Mouse (Mus musculus): ENCODE results near the gene Mlx. TPM values are rescaled to one million over a fixed set of nuclear protein-coding genes. Genes with fewer than 3 reads are reported as not detected.

The Mlx gene
- total RNA-seq (2015) (76.4 and 83.6 TPM in 2 replicates), total RNA-seq (2017) (84.7 and 90.0 TPM in 2 replicates)

- peak; percentile 60 for ATAC-seq (replicated peaks; ENCODE audit: poor library complexity)
Measured at GRCm38 (mm10) chr11:101086756-101087681, at the start of gene Mlx. TSS of gene Mlx (plus strand) at chr11:101087277.

GRCm38 (mm10) chr11:101037795-101038194, 49.3 kb upstream of the Mlx start:
- ATAC-seq (replicated peaks; ENCODE audit: poor library complexity), result no peak

DNA sequence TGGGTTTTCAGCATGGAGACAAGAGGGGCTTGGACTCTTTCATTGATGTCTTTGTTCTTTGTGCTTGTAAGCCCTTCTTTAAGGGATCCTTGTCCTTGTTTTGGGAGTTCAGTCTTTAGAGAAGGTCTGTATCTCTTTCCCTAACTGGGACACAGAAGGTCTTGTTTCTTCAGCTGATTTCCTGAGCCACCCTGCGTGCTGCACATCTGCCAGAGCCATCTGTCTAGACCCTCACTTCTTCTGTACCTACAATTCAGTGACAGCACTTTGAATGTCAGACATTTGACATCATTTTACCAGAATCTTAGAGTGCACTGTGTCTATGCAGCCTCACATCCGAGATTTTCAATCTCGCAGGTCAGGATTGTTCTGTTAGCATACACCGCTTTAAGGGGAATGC, 41.3 kb upstream of the Mlx start:
- no peak for ATAC-seq (replicated peaks; ENCODE audit: poor library complexity)

- no peak for ATAC-seq (replicated peaks; ENCODE audit: poor library complexity)
Measured at GRCm38 (mm10) chr11:101046440-101046839, 40.6 kb upstream of the Mlx start.

GRCm38 (mm10) chr11:101047502-101047901, 39.6 kb upstream of the Mlx start:
- ATAC-seq (replicated peaks; ENCODE audit: poor library complexity), result no peak

DNA sequence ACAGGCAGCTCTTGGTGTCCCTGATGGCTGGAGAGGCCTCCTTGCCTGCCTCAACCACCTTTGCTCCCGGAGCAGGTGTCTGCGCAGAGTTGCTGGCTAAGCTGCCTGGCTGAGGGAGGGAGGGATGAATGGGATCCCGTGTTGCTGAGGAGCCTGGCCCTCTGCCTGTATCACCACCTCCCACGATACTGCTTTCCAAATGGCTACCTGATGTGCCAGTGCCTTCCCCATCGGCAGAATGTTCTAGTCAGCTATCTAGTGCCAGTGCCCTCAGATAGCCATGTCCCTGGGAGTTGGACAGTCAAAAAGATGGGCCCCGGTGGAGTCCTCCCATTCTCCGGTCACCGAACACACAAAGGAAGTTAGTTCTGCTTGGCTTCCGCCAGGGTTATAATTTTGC, 36.7 kb upstream of the Mlx start:
- ATAC-seq (replicated peaks; ENCODE audit: poor library complexity), result no peak

GRCm38 (mm10) chr11:101051051-101051493, 36.0 kb upstream of the Mlx start:
- no peak for ATAC-seq (replicated peaks; ENCODE audit: poor library complexity)

DNA sequence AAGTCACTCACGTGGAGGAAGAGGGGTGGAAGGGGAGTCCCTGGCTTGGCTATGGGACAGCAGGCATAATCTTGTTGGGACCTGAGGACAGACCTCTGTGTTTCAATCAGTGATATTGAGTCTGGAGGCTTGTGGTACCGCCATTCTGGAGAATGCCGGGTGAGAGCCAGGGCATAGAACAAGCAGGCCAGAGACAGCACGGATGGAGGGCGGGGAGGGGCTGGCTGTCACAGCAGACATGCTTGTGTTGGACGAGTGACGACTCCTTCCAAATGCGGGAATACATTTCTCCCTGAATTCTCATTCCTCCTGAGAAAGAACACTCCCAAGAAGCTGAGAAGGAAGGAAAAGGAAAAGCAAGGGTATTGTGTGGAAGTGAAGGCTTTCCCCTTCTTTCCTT, 35.5 kb upstream of the Mlx start:
- ATAC-seq (replicated peaks; ENCODE audit: poor library complexity), result no peak

GRCm38 (mm10) chr11:101052751-101053473, 34.2 kb upstream of the Mlx start:
- ATAC-seq (replicated peaks; ENCODE audit: poor library complexity), result peak; percentile 43; the same call in 1 of the 2 replicates

DNA sequence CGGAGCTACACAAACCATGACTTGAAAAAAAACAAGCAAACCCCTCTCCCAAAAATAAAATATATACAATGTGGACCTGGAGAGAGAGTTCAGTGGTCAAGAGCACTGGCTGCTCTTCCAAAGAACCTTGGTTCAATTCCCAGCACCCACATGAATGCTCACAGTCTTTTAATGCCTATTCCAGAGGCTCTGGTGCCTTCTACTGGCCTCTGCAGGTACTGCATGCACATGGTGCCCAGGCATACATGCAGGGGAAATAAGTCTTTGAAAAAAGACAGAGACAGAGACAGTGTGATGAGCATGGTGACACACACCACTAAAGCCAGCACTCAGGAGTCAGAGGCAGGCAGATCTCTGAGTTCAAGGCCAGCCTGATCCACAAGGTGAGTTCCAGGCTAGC, 33.1 kb upstream of the Mlx start:
- no peak for ATAC-seq (replicated peaks; ENCODE audit: poor library complexity)

DNA sequence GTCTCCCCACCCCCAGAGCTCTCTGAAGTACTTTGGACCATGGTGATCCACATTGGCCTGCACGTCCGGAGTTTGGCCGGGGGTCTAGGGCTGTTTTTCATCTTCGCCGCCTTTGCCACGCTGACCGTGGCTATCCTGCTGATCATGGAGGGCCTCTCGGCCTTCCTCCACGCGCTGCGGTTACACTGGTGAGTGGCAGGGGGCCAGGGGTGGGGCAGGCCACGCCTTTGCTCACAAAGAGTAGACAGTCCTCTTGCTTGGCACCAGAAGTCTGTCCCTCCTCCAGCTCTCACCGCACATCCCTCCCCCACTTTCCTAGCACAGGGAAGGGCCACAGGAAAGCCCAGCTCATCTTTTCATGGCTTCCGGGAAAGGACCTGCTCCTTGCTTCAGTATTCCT, 31.7 kb upstream of the Mlx start:
- 0 out of 2 replicates have a peak, but pooled peaks have one; percentile 32 for ATAC-seq (replicated peaks; ENCODE audit: poor library complexity)

- no peak for ATAC-seq (replicated peaks; ENCODE audit: poor library complexity)
Measured at GRCm38 (mm10) chr11:101056885-101057284, 30.2 kb upstream of the Mlx start.

GRCm38 (mm10) chr11:101057860-101058259, 29.2 kb upstream of the Mlx start:
- ATAC-seq (replicated peaks; ENCODE audit: poor library complexity), result peak; percentile 74

DNA sequence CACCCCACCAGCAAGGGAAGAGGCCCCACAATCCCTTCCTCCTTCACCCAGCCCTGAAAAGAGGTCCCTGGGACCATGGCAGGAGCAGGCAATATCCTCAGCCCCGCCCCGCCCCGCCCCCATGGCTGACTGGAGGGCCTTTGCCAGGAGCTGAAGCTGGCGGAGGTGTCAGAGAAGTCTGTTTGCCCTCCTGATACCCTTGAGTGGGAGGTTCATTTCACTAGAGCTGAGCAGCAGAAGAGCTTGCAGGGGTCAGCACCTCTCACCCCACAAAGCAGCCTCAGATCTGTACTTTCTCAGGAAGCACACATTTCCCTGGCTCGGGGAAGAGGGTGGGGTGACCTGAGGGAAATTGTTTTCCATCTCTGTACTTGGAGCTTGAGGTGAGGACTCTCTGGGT, 28.4 kb upstream of the Mlx start:
- no peak for ATAC-seq (replicated peaks; ENCODE audit: poor library complexity)

- ATAC-seq (replicated peaks; ENCODE audit: poor library complexity), result no peak
Measured at GRCm38 (mm10) chr11:101059473-101059872, 27.6 kb upstream of the Mlx start.

GRCm38 (mm10) chr11:101060126-101060525, 27.0 kb upstream of the Mlx start:
- no peak for ATAC-seq (replicated peaks; ENCODE audit: poor library complexity)

GRCm38 (mm10) chr11:101061049-101061448, 26.0 kb upstream of the Mlx start:
- ATAC-seq (replicated peaks; ENCODE audit: poor library complexity), result no peak

DNA sequence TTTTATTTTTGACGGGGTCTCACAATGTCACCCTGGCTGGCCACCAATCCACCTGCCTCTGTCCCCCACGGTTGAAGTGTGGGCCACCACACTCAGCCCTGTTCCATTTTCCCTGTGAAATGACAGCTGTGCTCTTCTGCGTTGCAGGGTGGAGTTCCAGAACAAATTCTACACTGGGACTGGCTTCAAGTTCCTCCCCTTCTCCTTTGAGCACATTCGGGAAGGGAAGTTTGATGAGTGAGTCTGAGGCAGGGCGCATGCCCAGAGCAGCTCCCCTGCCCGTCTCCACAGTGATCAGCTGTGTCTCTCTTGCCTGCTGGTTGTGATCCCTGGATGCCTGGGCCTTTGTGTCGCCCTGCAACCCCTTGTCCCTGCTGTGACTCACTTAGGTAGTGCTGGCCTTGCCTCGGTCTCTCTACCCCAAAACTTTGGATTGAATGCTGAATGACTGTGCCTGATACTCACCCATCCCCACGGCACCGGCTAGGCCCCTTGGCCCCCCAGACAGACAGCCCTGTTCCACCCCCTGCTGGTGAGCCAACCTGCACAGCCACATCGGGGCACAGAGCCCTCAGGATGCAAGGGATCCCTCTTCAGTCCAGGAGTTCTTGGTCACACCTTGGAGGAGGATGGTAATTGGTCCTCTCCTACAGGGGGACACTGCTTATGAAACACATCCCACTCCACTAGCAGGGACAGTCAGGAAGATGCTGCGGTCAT, 24.8 kb upstream of the Mlx start:
- no peak for ATAC-seq (replicated peaks; ENCODE audit: poor library complexity)

DNA sequence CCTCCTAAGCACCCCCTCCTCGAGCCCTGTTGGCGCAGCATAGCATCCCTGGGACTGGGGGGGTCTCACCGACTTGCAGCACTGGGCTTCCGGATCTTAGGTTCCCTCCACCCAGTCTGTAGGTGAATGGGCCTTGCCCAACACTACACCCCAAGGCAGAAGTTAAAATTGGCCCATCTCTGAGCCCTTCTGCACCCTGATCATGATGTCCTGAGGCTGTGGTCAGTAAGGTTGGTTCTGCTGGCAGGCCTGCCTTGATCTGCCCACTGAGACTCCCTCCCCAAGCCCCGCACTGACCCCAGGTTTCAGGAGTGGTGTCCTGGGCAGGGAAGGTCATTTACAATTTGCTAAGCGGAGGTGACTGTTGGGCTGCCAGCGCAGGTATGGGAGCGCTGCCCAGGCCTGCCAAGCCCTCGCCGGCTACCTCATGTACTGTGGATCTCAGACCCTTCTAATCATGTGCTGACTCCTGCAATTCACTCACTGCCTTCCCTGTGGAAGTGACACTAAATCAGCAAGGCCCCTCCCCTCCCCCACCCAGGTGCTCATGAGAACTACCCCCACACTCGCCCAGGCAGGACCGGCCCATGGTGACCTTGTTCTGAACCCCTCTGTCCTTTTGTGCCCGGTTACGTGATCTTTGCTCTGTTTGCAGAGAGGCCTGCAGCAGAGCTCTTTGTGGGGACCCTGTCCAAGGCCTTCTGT, 24.0 kb upstream of the Mlx start:
- no peak for ATAC-seq (replicated peaks; ENCODE audit: poor library complexity)

DNA sequence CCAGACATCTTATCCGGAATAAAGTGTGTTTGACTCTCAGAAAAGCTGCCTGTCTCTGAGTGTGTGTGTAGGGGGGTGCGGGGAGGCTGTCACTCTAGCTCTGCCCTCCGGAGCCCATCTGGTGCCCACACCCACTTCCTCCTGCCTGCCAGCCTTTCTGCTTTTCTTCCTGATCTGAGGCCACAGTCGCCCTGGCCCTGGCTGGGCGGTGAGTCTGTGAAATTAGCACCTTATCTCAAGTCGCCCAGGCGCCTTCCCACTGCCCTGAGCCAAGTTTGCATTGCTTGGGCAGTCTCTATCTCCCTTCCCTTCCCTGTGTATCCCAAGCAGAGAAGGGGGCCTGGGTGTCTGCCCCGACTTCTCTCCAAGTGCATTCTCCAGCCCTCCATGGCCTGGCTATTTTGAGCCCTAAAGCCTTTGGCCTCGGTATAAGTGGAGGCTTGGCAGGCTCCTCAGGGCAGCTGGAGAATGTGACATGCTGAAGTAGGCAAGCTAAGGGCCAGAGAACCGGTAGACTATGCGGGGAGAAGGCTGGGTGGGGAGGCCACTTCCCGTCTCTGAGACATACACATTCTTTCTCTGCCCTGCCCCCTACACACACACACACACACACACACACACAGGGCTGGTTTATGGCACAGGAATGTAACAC, 23.3 kb upstream of the Mlx start:
- ATAC-seq (replicated peaks; ENCODE audit: poor library complexity), result peak; percentile 91

All from megakaryocyte progenitor cell, adult 5-6 weeks (primary cell).